Mouse (Mus musculus): ENCODE measurements at regions not wholly inside any gene's neighbourhood (a gene's known extent, or its start where the extent isn't known, plus 50 kb on each side); places are given as distances from the start of the nearest gene placed in this dataset.
A peak's percentile ranks its signal among the peaks of the same experiment; 100 is the strongest.

DNA sequence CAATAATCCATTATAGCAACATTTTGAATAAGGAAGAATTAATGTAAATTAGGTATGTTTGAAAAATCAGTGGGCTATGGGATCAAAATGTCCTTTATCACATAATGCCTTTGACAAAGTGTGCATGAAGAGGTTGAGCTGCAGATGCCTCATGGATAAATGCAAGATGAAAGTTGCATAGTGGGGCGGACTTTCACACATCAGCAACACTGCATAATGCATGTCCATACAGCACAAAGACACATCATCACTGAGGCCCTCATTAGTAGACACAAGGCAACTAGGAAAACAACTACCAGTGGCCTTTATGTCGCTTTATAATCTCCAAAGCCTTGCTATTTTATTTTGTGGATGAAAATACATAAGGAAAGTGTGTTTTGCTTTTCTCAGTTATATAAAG, 105.8 kb upstream of the Rap2b start:
- DNase-seq = no peak

DNA sequence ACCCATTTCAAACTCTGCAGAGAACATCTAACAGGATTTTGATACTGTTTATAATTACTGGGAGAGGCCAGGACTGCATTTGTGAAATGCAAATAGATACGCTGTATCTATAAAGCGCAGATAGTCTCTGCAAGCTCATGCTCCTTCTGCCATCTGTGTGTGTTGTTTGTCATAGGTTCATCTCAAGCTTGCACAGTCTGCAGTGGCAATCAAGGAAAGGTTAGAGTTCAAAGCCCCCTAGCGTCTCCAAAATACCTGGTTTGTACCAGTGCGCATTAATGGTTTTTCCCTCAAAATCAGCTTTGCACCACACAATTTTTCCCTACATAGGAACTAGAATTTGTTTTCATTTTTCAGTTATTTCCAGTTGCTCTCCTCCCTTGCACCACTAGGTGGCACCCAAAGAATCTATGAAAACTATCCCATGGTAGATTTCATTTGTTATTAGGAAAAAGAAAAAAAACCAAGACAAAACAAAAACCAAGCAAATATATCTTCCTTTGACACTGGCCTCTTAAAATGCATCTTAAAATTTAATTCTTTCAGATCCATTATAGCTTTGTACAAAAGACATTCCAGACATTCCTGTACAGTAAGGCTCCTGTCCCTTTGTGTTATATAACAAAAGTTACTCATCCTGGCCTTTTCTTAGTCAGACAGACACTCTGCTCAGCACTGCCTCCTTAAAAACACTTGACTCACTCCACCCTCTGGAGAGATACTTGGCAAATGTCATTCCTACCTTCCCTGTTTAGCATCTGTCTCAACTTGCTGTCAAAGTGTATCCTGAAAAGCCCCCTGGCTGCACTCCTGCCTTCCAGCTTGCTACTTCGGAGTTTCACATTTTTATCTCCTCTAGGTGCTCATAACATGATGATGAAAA, 92.7 kb upstream of the Rap2b start:
- peak; percentile 47 for DNase-seq

DNA sequence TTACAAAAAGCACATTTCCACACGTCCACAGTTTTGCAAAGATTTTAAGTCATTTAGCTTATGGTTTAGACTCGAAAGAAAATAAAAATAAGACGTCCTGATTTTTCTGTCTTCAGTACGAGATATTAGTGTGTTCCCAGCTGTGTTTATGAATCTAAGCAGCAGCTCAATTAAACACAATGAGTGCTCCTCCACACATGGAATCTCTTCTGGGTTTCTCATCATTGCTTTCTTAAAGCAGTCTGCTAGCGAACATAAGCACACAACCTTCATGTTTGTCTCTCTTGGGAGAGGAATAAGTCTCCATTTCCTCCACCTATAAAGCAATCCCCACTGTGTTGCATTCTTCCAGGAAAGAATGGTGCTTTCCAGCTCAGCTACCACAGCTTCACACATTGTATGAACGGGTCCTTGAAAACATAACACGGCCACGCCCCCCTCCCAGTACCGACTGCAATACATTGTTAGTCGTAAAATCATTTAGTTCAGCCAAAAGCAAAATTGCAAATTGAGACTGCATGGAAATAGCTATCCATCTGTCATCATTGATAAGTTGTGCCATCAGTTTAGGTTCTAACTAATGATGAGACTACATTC, 75.4 kb upstream of the Rap2b start:
- DNase-seq = no peak

DNA sequence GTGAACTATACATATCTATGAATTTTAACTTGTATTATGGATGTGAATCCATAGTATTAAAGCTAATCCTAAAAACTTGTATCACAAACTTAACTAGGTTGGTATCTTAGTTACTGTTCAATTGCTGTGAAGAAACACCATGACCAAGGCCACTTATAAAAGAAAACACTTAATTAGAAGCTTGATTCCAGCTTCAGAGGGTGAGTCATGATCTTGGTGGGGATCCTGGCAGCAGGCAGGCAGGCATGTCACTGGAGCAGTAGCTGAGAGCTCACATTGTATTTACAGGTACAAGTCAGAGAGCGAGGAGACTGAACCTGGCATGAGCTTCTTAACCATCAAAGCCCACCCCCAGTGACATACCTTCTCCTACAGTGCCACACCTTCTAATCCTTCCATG, 73.2 kb upstream of the Rap2b start:
- no peak for DNase-seq

DNA sequence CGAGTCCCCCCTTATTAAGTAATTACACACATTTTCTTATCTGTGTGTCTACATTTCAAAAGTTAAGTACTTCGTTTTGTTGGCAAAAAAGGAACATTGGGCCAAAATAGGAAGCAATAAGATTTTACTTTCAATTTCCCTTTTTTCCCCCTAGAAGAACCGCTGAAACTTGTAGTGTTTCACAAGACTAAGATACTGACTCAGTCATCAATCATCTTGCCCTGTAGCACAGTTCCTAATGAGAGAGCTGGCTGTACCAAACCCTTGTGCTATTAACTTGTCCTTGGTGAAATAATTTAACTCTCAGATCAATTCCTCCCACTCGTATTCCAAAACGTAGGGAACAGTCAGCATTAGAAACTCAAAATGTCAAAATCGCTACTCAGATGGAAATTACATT, 66.6 kb upstream of the Rap2b start:
- no peak for DNase-seq

DNA sequence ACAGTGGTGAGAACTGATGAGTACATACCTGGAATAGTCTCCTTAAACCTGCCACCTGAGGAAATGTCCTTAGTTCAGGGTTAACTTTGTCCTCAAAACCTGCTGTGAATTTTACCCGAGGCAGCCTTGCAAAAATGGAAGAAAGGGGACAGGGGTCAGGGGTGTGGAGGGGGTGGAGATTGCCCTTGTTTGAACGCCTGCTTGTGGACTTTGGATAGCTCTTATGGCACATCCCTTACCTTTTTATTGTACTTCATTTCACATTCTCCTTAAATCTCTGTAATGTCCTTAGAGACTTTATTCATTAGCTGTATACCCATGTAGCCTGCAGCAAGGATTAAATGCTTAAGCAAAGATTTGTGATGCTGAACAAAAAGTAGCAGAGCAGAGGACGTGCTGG, 64.1 kb upstream of the Rap2b start:
- no peak for DNase-seq

DNA sequence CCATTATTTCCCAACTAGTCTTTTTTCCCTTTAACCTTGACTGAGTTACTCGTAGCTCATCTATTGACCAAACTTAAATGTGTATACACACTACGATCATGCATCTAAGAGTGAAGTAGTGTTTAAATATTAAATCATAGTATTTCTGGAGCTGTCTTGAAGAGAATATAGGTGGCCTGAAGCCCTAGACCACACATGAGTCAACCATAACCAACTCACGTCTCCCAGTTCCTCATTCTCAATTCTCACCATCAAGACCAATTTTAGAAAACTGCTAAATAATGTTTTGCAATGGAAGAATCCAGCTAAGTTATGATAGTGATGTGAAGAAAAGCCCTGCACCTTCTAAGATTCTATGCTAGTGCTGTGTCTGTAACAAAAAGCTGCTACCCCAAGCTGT, 59.2 kb upstream of the Rap2b start:
- no peak for DNase-seq

DNA sequence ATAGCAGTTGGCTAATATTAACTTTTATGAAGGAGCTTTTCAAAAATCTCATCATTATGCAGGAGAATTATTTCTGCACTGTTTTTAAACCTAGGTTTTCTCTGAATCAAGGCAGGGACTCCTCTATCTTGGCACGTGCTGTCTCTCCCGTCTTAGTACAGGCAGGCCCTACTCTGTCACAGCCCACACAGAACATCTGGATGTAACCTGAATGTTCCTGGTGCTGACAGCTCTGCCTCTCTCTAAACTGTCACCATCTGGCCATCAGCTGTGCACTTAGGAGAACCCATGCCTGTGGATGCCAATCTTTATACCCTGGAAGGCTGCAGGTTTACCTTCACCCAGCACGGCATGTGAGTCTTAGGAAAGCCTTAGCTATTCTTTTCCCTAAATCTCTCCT, 58.0 kb upstream of the Rap2b start:
- DNase-seq = peak; percentile 6

DNA sequence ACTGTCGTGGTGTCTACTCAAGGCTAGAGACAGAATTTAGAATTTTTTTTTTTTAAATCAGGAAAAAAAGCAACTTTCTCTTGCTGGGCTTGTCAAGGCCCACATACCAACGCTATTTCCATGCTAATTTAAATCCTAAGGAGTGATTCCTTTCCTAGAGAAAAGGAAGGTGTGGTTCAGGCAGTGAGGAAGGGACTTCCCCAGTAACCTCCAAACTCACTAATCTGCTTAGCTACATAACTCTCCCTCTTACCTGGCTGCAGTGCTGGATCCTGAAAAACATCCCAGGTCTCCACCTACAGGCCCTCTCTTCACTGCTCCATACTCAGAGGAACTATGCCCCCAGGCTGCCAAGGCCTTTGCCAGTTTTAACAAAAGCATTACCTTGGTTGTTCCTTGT, 55.1 kb upstream of the Rap2b start:
- DNase-seq = no peak

DNA sequence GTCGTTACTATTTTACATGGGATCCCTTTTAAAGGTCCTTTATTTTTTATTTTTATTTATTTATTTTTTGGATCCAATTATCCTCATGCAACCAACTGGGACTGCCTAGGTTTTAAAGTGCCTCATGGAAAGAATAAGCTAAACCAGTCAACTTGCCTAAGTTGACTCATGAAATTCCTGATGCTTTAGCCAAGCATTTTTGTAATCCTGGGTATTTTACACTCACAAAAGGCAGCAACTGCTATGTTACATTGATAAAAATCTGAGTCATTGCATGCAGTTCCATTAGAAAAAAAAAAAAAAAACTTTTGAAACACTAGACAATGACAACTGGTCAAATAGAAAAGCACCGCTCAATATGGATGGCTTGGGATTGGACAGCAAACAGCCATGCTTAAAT, 52.7 kb upstream of the Rap2b start:
- DNase-seq = no peak

DNA sequence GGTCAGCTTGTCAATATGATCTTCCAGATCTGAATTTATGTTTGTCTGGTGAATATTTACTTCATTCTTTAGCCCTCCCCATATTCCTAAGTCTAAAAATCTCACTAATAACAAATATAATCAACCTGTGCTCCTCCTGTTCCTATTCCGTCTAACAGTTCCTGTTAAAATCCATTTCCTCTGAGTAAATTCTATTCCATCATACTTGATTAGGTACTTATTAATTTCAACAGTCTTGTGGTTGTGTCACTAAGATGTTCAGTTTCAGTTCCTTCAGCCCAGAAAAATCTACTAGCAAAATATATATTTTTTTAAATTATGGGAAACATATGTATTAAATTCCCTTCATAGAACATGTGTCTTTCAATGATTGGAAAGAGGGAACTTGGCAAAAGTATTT, 52.2 kb upstream of the Rap2b start:
- DNase-seq = no peak

All from right cerebral cortex, postnatal 25 days (tissue).